Mouse (Mus musculus): ENCODE results near the gene Otol1. TPM values are rescaled to one million over a fixed set of nuclear protein-coding genes. Genes with fewer than 3 reads are reported as not detected.

Gene Otol1
- polyA plus RNA-seq (2012; rRNA removed) = not detected in 2 replicates

DNA sequence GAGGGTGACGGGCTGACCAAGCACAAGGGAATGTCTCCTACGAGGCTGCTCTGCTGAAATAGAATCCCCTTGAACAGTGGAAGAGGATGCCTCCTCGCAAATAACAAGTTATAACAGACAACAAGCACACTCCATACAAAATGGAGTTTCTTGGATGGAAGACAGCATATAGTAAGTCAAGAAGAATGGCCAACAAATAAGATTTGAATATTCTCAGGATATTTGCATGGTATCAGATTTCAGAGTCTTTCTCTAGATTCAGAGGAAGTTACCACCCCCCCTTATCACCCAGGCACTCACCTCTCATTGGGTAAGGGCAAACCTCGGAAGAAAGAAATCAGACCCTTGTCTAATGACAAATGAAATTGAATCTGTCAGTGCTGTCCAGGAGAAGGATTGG lies at the start of gene Otol1:
Otol1 (plus strand) TSS at position 301 of the 400 bp plus-strand sequence.
- Histone ChIP-seq H3K4me3 (ENCODE audit: low read depth, low read length) (no peak within 1 kb of the TSS), H3K36me3 (ENCODE audit: control insufficient read depth, insufficient read depth, low read length) (no peaks in the 10 kb centered on the region), H3K4me1 (ENCODE audit: control insufficient read depth, insufficient read depth, insufficient read length, low read length) (no peaks in the 10 kb centered on the region), H3K27ac (ENCODE audit: insufficient read depth, low read depth, low read length) (no peak within 1 kb of the TSS), H3K27me3 (ENCODE audit: control insufficient read depth, insufficient read depth, low read length) (no peaks in the 10 kb centered on the region)
- 66% methylated on average over 4 of the region's 4 CpGs for WGBS
- TF ChIP-seq POLR2A (IDR thresholded peaks at IDR 0.05; ENCODE audit: low read depth, low read length) (no peak), CTCF (IDR thresholded peaks at IDR 0.05; ENCODE audit: extremely low read depth, insufficient read length, insufficient replicate concordance, low read depth, low read length) (no peak)

DNA sequence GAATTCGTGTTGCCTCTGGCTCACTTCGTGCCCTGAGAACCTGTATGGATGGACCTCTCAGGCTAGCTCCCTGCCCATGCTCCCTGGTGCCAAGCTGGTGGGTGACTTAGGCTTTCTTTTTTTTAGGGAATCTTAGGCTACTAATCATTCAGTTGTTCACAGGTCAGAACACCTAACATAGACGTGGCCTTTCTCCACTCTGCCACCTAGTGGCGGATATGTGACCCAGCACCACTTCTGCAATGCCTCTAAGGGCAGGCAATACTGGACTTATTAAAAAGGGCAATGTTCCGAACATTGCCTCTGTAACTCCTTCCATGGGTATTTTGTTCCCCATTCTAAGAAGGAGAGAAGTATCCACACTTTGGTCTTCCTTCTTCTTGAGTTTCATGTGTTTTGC lies 45.2 kb upstream of the Otol1 start:
- H3K27me3 ChIP-seq (ENCODE audit: control insufficient read depth, insufficient read depth, low read length) = no peaks in the 10 kb centered on the region
- H3K27ac ChIP-seq (ENCODE audit: insufficient read depth, low read depth, low read length) = no peak overlapping the region
- no peaks in the 10 kb centered on the region for H3K4me1 ChIP-seq (ENCODE audit: control insufficient read depth, insufficient read depth, insufficient read length, low read length)
- WGBS = 51% methylated on average over 5 of the region's 5 CpGs
- TF ChIP-seq POLR2A (IDR thresholded peaks at IDR 0.05; ENCODE audit: low read depth, low read length) (no peak), CTCF (IDR thresholded peaks at IDR 0.05; ENCODE audit: extremely low read depth, insufficient read length, insufficient replicate concordance, low read depth, low read length) (peak; percentile 54; the same call in 1 of the 2 replicates)
- no peak overlapping the region for H3K4me3 ChIP-seq (ENCODE audit: low read depth, low read length)
- no peaks in the 10 kb centered on the region for H3K36me3 ChIP-seq (ENCODE audit: control insufficient read depth, insufficient read depth, low read length)

DNA sequence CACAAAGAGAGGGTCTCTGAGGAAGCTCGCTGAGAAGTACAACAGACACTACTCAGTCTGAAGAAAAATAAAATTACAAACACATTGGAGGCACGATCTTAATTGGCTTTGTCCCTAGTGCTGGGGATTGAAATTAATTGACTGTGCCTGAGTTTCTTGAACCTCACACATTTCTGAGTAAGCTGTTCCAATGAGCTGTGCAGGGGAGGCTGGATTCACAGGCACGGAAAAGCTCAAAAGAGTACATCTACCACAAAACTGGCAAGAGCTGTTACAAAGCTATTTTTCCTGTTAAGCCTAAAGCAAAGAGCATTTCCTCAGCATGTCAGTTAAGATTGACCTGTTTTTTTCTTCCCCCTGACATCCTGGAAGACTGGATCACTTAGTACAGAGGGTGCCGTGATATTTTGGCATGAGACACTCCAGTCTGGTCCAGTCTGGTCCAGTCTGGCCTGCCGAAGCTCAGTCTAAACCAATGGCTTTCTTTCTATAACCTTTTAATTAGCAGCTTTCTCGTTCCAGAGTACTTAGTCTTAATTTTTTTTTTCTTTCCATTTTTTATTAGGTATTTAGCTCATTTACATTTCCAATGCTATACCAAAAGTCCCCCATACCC lies 35.8 kb upstream of the Otol1 start:
- no peak overlapping the region for H3K4me3 ChIP-seq (ENCODE audit: low read depth, low read length)
- no peaks in the 10 kb centered on the region for H3K4me1 ChIP-seq (ENCODE audit: control insufficient read depth, insufficient read depth, insufficient read length, low read length)
- no peaks in the 10 kb centered on the region for H3K36me3 ChIP-seq (ENCODE audit: control insufficient read depth, insufficient read depth, low read length)
- 77% methylated on average over 6 of the region's 6 CpGs for whole genome bisulfite sequencing
- H3K27me3 ChIP-seq (ENCODE audit: control insufficient read depth, insufficient read depth, low read length) = no peaks in the 10 kb centered on the region
- TF ChIP-seq CTCF (IDR thresholded peaks at IDR 0.05; ENCODE audit: extremely low read depth, insufficient read length, insufficient replicate concordance, low read depth, low read length) = no peak
- TF ChIP-seq POLR2A (IDR thresholded peaks at IDR 0.05; ENCODE audit: low read depth, low read length) = no peak
- no peak overlapping the region for H3K27ac ChIP-seq (ENCODE audit: insufficient read depth, low read depth, low read length)

DNA sequence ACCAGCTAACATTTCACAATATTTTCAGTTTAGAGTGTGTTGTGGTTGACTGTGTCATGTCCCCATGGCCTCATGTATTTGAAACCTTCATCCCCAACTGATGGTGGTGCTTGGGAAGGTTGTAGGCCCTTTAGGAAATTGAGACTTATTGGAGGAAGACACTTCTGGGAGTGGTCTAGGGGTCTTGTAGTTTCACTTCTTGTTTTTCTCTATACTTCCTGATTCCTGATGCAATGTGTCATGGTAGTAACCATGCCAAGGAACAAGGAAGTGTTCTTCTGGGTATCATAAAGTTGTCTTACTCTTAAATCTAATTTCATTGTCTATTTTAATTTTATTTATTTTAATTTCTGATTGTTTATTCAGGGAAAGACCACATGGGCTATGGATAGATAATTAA lies 29.3 kb upstream of the Otol1 start:
- Histone ChIP-seq H3K4me3 (ENCODE audit: low read depth, low read length) (no peak overlapping the region), H3K27me3 (ENCODE audit: control insufficient read depth, insufficient read depth, low read length) (no peaks in the 10 kb centered on the region), H3K27ac (ENCODE audit: insufficient read depth, low read depth, low read length) (no peak overlapping the region), H3K4me1 (ENCODE audit: control insufficient read depth, insufficient read depth, insufficient read length, low read length) (no peaks in the 10 kb centered on the region), H3K36me3 (ENCODE audit: control insufficient read depth, insufficient read depth, low read length) (no peaks in the 10 kb centered on the region)
- TF ChIP-seq CTCF (IDR thresholded peaks at IDR 0.05; ENCODE audit: extremely low read depth, insufficient read length, insufficient replicate concordance, low read depth, low read length) (no peak), POLR2A (IDR thresholded peaks at IDR 0.05; ENCODE audit: low read depth, low read length) (no peak)

DNA sequence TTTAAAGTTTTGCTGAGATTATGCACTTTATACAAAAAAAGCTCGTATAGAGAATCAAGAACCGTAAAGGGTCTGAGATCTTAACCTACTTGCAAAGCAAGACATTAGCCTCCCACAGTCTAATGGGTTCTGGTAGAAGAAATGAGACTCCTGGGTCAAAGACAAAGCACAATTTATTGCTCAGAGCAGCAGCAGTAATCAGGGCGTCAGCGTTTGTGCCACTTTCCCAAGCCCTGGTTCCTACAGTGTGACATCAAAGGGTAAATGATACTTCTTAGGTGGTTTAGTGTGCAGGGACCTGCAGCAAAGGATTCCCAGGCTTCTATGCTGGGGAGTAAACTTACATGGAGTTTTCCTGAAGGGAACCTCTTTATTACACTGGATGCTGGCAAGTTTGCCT lies 13.6 kb upstream of the Otol1 start:
- 60% methylated on average over 4 of the region's 4 CpGs for WGBS
- H3K36me3 ChIP-seq (ENCODE audit: control insufficient read depth, insufficient read depth, low read length) = no peaks in the 10 kb centered on the region
- TF ChIP-seq CTCF (IDR thresholded peaks at IDR 0.05; ENCODE audit: extremely low read depth, insufficient read length, insufficient replicate concordance, low read depth, low read length) (no peak), POLR2A (IDR thresholded peaks at IDR 0.05; ENCODE audit: low read depth, low read length) (no peak)
- no peak overlapping the region for H3K4me3 ChIP-seq (ENCODE audit: low read depth, low read length)
- no peaks in the 10 kb centered on the region for H3K4me1 ChIP-seq (ENCODE audit: control insufficient read depth, insufficient read depth, insufficient read length, low read length)
- no peaks in the 10 kb centered on the region for H3K27me3 ChIP-seq (ENCODE audit: control insufficient read depth, insufficient read depth, low read length)
- H3K27ac ChIP-seq (ENCODE audit: insufficient read depth, low read depth, low read length) = no peak overlapping the region

DNA sequence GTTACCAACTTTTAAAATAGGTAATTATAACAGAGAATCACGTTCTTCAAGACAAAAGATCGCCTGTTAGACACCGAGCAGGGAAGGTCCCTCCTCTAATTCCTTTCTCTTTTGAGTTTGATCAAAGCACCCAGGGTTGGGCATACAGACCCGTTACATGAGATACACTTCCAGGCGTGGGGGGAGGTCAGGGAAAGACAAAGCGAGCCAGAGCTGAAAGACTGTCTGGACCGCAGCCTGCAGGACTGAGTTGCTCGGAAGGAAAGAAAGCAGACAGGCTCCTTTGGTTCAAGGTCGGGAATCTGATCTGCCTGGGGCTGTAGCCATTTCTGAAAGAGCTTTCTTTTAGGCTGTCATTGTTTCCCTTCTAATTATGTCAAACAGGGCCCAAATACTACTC lies 5.9 kb upstream of the Otol1 start:
- TF ChIP-seq CTCF (IDR thresholded peaks at IDR 0.05; ENCODE audit: extremely low read depth, insufficient read length, insufficient replicate concordance, low read depth, low read length) (no peak), POLR2A (IDR thresholded peaks at IDR 0.05; ENCODE audit: low read depth, low read length) (no peak)
- no peaks in the 10 kb centered on the region for H3K27me3 ChIP-seq (ENCODE audit: control insufficient read depth, insufficient read depth, low read length)
- 68% methylated on average over 9 of the region's 9 CpGs for WGBS
- H3K4me3 ChIP-seq (ENCODE audit: low read depth, low read length) = no peak overlapping the region
- no peaks in the 10 kb centered on the region for H3K4me1 ChIP-seq (ENCODE audit: control insufficient read depth, insufficient read depth, insufficient read length, low read length)
- no peaks in the 10 kb centered on the region for H3K36me3 ChIP-seq (ENCODE audit: control insufficient read depth, insufficient read depth, low read length)
- no peak overlapping the region for H3K27ac ChIP-seq (ENCODE audit: insufficient read depth, low read depth, low read length)

DNA sequence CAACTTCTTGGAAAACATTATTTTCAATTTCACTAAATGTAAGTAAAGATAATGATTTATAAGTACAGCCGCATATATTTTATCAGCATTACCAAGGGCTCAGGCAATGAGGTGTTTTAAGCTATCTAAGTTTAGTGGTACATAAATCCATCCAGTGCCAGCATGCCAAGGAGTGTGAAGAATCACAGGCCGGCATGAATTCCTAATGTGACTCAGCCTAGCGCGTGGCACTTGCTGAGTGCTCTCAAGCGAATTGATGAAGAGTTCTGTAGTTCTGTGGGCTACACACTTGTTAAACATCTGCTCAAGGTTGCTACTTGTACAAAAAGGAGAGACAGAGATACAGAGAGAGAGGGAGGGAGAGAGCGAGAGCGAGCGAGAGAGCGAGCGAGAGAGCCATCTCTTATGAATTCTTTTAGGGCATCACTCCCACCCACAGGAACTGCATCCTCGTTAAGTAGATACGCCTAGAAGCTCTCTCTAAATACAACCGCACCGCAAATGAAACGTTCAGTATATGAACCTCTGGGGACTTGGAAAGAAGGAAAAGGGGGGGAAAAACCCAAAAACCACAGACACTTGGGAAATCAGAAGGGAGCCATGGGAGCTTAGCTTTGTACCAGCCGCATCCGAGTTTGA lies 4.2 kb upstream of the Otol1 start:
- Histone ChIP-seq H3K4me3 (ENCODE audit: low read depth, low read length) (no peak overlapping the region), H3K36me3 (ENCODE audit: control insufficient read depth, insufficient read depth, low read length) (no peaks in the 10 kb centered on the region), H3K4me1 (ENCODE audit: control insufficient read depth, insufficient read depth, insufficient read length, low read length) (no peaks in the 10 kb centered on the region), H3K27ac (ENCODE audit: insufficient read depth, low read depth, low read length) (no peak overlapping the region), H3K27me3 (ENCODE audit: control insufficient read depth, insufficient read depth, low read length) (no peaks in the 10 kb centered on the region)
- TF ChIP-seq CTCF (IDR thresholded peaks at IDR 0.05; ENCODE audit: extremely low read depth, insufficient read length, insufficient replicate concordance, low read depth, low read length) (no peak), POLR2A (IDR thresholded peaks at IDR 0.05; ENCODE audit: low read depth, low read length) (no peak)
- 83% methylated on average over 17 of the region's 17 CpGs for WGBS
